Mouse (Mus musculus) G1E (cell line): ENCODE measurements around the gene Plod1.

Source experiments
- CTCF ChIP-seq: IDR thresholded peaks from 2 replicates; pipeline ENCODE4 v1.5.1; 2012; ENCODE audit warnings: low read depth, low read length, inconsistent platforms, mixed read lengths
- GATA1 ChIP-seq: IDR thresholded peaks from 2 replicates; pipeline ENCODE4 v1.6.1; 2012; ENCODE audit warnings: borderline replicate concordance, low read length, inconsistent platforms, mixed read lengths
- TAL1 ChIP-seq: conservative IDR thresholded peaks from 2 replicates; pipeline ENCODE4 v1.6.1; 2012; ENCODE audit warnings: low read depth, low read length, inconsistent platforms, mixed read lengths

- TF ChIP-seq GATA1 (no peak), CTCF (no peak), TAL1 (no peak)
Measured at GRCm38 (mm10) chr4:147928136-147928535, 8.4 kb downstream of the Plod1 start.
